Mouse (Mus musculus) layer of hippocampus, adult 2 months (tissue): ENCODE data around the gene Gm773. TPM values are rescaled to one million over a fixed set of nuclear protein-coding genes. Genes with fewer than 3 reads are reported as not detected.
"Not testable (repeated sequence)": the region's sequence is repeated elsewhere in the genome, so short reads cannot be mapped to it uniquely, and the experiment has no call there.

Experiments
- DNase-seq, 2 experiments: peaks; one replicate each; pipeline ENCODE4 v3.0.0; 2022; ENCODE audit warnings: low spot score in 2 of 2
- H3K27ac ChIP-seq: fragments of 200-600 bp; 2 replicates; pipeline ENCODE4 v1.8.1; 2022
- H3K4me3 ChIP-seq: fragments of 200-600 bp; 2 replicates; pipeline ENCODE4 v1.8.1; 2022; ENCODE audit warnings: mild to moderate bottlenecking
- CTCF ChIP-seq: fragments of 200-600 bp; conservative IDR thresholded peaks from 2 replicates; pipeline ENCODE4 v1.8.1; 2022; ENCODE audit warnings: antibody characterized with exemption, mild to moderate bottlenecking, moderate library complexity
- long read RNA-seq, 2 experiments: library from polyadenylated mRNA; stranded (forward); transcript quantifications; one replicate each; pipeline ENCODE4 v2.0.0; 2021; ENCODE audit warnings: borderline mapping rate in 2 of 2
- total RNA-seq, 2 experiments: library from RNA; stranded (reverse); gene quantifications; 2 replicates each; pipeline ENCODE4 v1.2.3; 2021

The Gm773 gene
- total RNA-seq: not detected
- long read RNA-seq, experiment 1: 0 reads
- long read RNA-seq, experiment 2: 0 reads

DNA sequence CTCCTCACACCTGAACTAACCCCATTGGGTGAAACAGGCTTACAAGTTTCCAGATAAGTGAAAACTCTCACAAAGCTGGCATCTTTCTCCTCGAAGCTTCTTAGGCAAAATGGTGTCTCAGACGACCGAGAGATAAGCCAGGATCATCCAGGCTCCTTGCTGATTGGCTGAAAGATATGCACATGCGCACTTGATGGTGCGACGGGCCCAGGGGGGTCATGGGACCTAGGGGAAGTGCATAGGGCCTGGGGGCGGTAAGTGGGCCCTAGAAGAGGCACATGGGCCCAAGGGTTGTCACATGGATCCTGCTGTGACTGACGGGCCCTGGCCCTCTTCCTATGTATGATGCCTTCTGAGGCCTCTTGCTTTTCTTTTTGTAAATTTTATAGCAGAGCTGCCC lies at the start of gene Gm773:
Gene Gm773, minus strand, starts transcription at position 111 of the 400 bp plus-strand sequence.
- Histone ChIP-seq H3K4me3 (no peak within 1 kb of the TSS), H3K27ac (no peak within 1 kb of the TSS)
- DNase-seq: no peak
- TF ChIP-seq CTCF: no peak

DNA sequence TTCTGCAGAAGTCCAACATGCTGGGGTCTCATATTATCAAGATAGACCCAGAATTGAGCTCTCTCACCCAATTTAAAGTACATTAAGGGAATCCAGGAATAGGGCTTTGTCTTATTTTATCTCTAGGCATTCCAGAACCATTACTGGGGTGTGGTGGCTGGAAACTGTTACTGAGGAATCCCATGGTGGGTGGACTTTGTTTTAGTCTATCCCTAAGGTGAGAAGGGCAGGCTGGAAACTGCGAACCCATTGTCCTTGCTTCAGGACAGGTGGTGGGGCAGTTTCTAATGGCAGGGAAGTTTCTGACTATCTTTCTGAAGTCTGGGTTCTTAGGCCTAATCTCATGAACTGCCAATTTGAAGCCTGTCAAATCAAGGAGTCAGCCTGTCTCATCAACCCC lies 26.2 kb downstream of the Gm773 start:
- not testable (repeated sequence) for H3K27ac ChIP-seq, DNase-seq, H3K4me3 ChIP-seq

GRCm38 (mm10) chrX:56151396-56151795 lies 61.3 kb downstream of the Gm773 start:
- no peak overlapping the region for H3K4me3 ChIP-seq
- no peak for DNase-seq
- H3K27ac ChIP-seq: no peak overlapping the region
- TF ChIP-seq CTCF: no peak

Other genes starting within 250 kb of the Gm773 start
- under 1 TPM in 1 of 2 experiments, not detected in 1; 0.61 TPM for gene 3830403N18Rik, start 76.3 kb downstream of the Gm773 start, total RNA-seq
- 1 to 10 TPM; 3.7 to 4.1 TPM for gene Zfp449, start 133.5 kb upstream of the Gm773 start, total RNA-seq
- gene Smim10l2a, start 161.7 kb upstream of the Gm773 start, total RNA-seq: 10 to 100 TPM; 16.3 to 21.3 TPM
- not detected for gene Gm2174, start 235.1 kb upstream of the Gm773 start, total RNA-seq
- gene Ints6l, start 242.0 kb upstream of the Gm773 start, total RNA-seq: 10 to 100 TPM; 38.3 to 40.7 TPM